Mouse (Mus musculus) lung, embryonic 16.5 days (tissue): ENCODE data around the gene Grin3b. TPM values are rescaled to one million over a fixed set of nuclear protein-coding genes. Genes with fewer than 3 reads are reported as not detected.
A peak's percentile ranks its signal among the peaks of the same experiment; 100 is the strongest.

Experiments used
- ATAC-seq: fragments of 200-750 bp; cut with Nextera tagmentation; 2 replicates; pipeline ENCODE4 v1.8.0; 2017; ENCODE audit warnings: low read depth, mild to moderate bottlenecking, moderate library complexity
- H3K27ac ChIP-seq: fragments of 300-500 bp; sonication (generic); 2 replicates; pipeline ENCODE4 v1.5.1; 2014; ENCODE audit warnings: mild to moderate bottlenecking, control low read depth, low read length
- H3K27me3 ChIP-seq: fragments of 300-500 bp; sonication (generic); 2 replicates; pipeline ENCODE4 v1.6.1; 2014; ENCODE audit warnings: low read depth, low read length, mixed read lengths; ENCODE audit not compliant: control insufficient read depth, insufficient read depth
- H3K36me3 ChIP-seq: fragments of 300-500 bp; sonication (generic); 2 replicates; pipeline ENCODE4 v1.6.1; 2014; ENCODE audit warnings: low read length; ENCODE audit not compliant: control insufficient read depth, insufficient read depth
- H3K4me1 ChIP-seq: fragments of 300-500 bp; sonication (generic); replicated peaks from 2 replicates; pipeline ENCODE4 v1.6.1; 2014; ENCODE audit warnings: low read length, mixed read lengths; ENCODE audit not compliant: control insufficient read depth, insufficient read depth
- H3K4me2 ChIP-seq: fragments of 300-500 bp; sonication (generic); 2 replicates; pipeline ENCODE4 v1.6.1; 2014; ENCODE audit warnings: low read depth, low read length, control low read depth
- H3K4me3 ChIP-seq: fragments of 300-500 bp; sonication (generic); 2 replicates; pipeline ENCODE4 v1.5.1; 2014; ENCODE audit warnings: mild to moderate bottlenecking, low read length, control low read depth
- H3K9ac ChIP-seq: fragments of 300-500 bp; sonication (generic); 2 replicates; pipeline ENCODE4 v1.6.1; 2014; ENCODE audit warnings: low read length, control low read depth
- H3K9me3 ChIP-seq: fragments of 300-500 bp; sonication (generic); 2 replicates; pipeline ENCODE4 v1.6.1; 2016; ENCODE audit warnings: low read length; ENCODE audit not compliant: control insufficient read depth
- WGBS: fragments of 180-500 bp; shearing (Covaris S2); extraction: QIAGEN DNeasy Blood & Tissue Kit; methylation state at CpG from one replicate; pipeline ENCODE4 v1.1.7; 2014; 5-methylcytosine and 5-hydroxymethylcytosine counted together
- polyA plus RNA-seq: library from polyadenylated mRNA; unstranded; fragments of >200 nt; fragmentation: Nextera tagmentation; extraction: Ambion mirVana; gene quantifications from 2 replicates; pipeline ENCODE4 v1.2.1, GENCODE M21; 2015

Grin3b gene
- polyA plus RNA-seq, 1 experiment from 2014 or later, result 0.25 TPM

GRCm38 (mm10) chr10:79972831-79973230 is 2.3 kb downstream of the Grin3b start:
- WGBS, result 35% methylated on average over 14 of the region's 14 CpGs
- H3K9ac ChIP-seq, result no peak overlapping the region
- H3K4me1 ChIP-seq, result peaks cover 15% of the 10 kb centered on the region
- H3K36me3 ChIP-seq, result peaks cover 29% of the 10 kb centered on the region
- H3K9me3 ChIP-seq, result peaks cover 2% of the 10 kb centered on the region; the same call in 1 of the 2 replicates
- H3K27me3 ChIP-seq, result peaks cover 19% of the 10 kb centered on the region
- peak; percentile 10; the same call in 1 of the 2 replicates for ATAC-seq
- H3K27ac ChIP-seq, result no peak overlapping the region
- H3K4me3 ChIP-seq, result no peak overlapping the region
- no peak overlapping the region for H3K4me2 ChIP-seq

- Histone ChIP-seq H3K4me3 (no peak overlapping the region), H3K36me3 (peaks cover 38% of the 10 kb centered on the region)
- WGBS, result 88% methylated on average over 21 of the region's 21 CpGs
These were observed 3.6 kb downstream of the Grin3b start for GRCm38 (mm10) chr10:79974087-79974486.

GRCm38 (mm10) chr10:79974668-79975067 is 4.2 kb downstream of the Grin3b start:
- H3K9me3 ChIP-seq, result peaks cover 2% of the 10 kb centered on the region; the same call in 1 of the 2 replicates
- WGBS, result 88% methylated on average over 8 of the region's 8 CpGs
- no peak overlapping the region for H3K4me2 ChIP-seq
- H3K27me3 ChIP-seq, result peaks cover 19% of the 10 kb centered on the region
- no peak overlapping the region for H3K27ac ChIP-seq
- no peak overlapping the region for H3K4me3 ChIP-seq
- no peak for ATAC-seq
- H3K36me3 ChIP-seq, result peaks cover 39% of the 10 kb centered on the region
- no peak overlapping the region for H3K9ac ChIP-seq
- peaks cover 13% of the 10 kb centered on the region for H3K4me1 ChIP-seq

More at GRCm38 (mm10) chr10:79974087-79974486, 3.6 kb downstream of the Grin3b start:
- peaks cover 19% of the 10 kb centered on the region for H3K27me3 ChIP-seq
- peaks cover 2% of the 10 kb centered on the region; the same call in 1 of the 2 replicates for H3K9me3 ChIP-seq
- no peak overlapping the region for H3K9ac ChIP-seq
- no peak overlapping the region for H3K27ac ChIP-seq
- no peak overlapping the region for H3K4me2 ChIP-seq
- ATAC-seq, result no peak
- peaks cover 13% of the 10 kb centered on the region for H3K4me1 ChIP-seq

GRCm38 (mm10) chr10:79976071-79976721 is 5.7 kb downstream of the Grin3b start:
- Histone ChIP-seq H3K36me3 (peaks cover 41% of the 10 kb centered on the region), H3K27ac (no peak overlapping the region), H3K4me3 (no peak overlapping the region), H3K9me3 (peaks cover 2% of the 10 kb centered on the region; the same call in 1 of the 2 replicates), H3K4me1 (peaks cover 4% of the 10 kb centered on the region), H3K9ac (no peak overlapping the region), H3K4me2 (no peak overlapping the region), H3K27me3 (peaks cover 11% of the 10 kb centered on the region)
- 87% methylated on average over 28 of the region's 28 CpGs for WGBS
- ATAC-seq, result no peak

GRCm38 (mm10) chr10:79976722-79977107 is 6.2 kb downstream of the Grin3b start:
- 79% methylated on average over 36 of the region's 36 CpGs for WGBS
- Histone ChIP-seq H3K9ac (no peak overlapping the region), H3K27me3 (peaks cover 6% of the 10 kb centered on the region), H3K9me3 (peaks cover 2% of the 10 kb centered on the region; the same call in 1 of the 2 replicates), H3K4me2 (no peak overlapping the region), H3K36me3 (peaks cover 41% of the 10 kb centered on the region), H3K4me3 (no peak overlapping the region), H3K27ac (no peak overlapping the region), H3K4me1 (0 out of 2 replicates have a peak, but pooled peaks cover 3% of the 10 kb centered on the region)
- no peak for ATAC-seq

- no peak overlapping the region for H3K9ac ChIP-seq
- H3K9me3 ChIP-seq, result peaks cover 2% of the 10 kb centered on the region; the same call in 1 of the 2 replicates
- H3K4me3 ChIP-seq, result no peak overlapping the region
- 85% methylated on average over 27 of the region's 28 CpGs for WGBS
- peaks cover 41% of the 10 kb centered on the region for H3K36me3 ChIP-seq
- H3K27me3 ChIP-seq, result no peaks in the 10 kb centered on the region; the same call in 1 of the 2 replicates
- H3K27ac ChIP-seq, result no peak overlapping the region
- H3K4me1 ChIP-seq, result peaks cover 5% of the 10 kb centered on the region
- ATAC-seq, result no peak
- H3K4me2 ChIP-seq, result no peak overlapping the region
These were observed 6.8 kb downstream of the Grin3b start for GRCm38 (mm10) chr10:79977324-79977723.

- H3K4me3 ChIP-seq, result no peak overlapping the region
- H3K27ac ChIP-seq, result no peak overlapping the region
- peaks cover 2% of the 10 kb centered on the region; the same call in 1 of the 2 replicates for H3K9me3 ChIP-seq
- WGBS, result 90% methylated on average over 21 of the region's 21 CpGs
- peaks cover 41% of the 10 kb centered on the region for H3K36me3 ChIP-seq
- H3K9ac ChIP-seq, result no peak overlapping the region
- H3K27me3 ChIP-seq, result no peaks in the 10 kb centered on the region; the same call in 1 of the 2 replicates
- no peak for ATAC-seq
- peaks cover 9% of the 10 kb centered on the region for H3K4me1 ChIP-seq
- H3K4me2 ChIP-seq, result no peak overlapping the region
These were observed 7.5 kb downstream of the Grin3b start for GRCm38 (mm10) chr10:79978061-79978460.

GRCm38 (mm10) chr10:79979401-79980155 is 9.1 kb downstream of the Grin3b start:
- Histone ChIP-seq H3K9ac (no peak overlapping the region), H3K4me2 (no peak overlapping the region), H3K27me3 (no peaks in the 10 kb centered on the region), H3K36me3 (peaks cover 41% of the 10 kb centered on the region), H3K4me1 (peaks cover 14% of the 10 kb centered on the region), H3K9me3 (peaks cover 2% of the 10 kb centered on the region; the same call in 1 of the 2 replicates), H3K27ac (no peak overlapping the region), H3K4me3 (no peak overlapping the region)
- ATAC-seq, result no peak
- WGBS, result 91% methylated on average over 22 of the region's 22 CpGs

GRCm38 (mm10) chr10:79983205-79983604 is 12.7 kb downstream of the Grin3b start:
- H3K36me3 ChIP-seq, result peaks cover 12% of the 10 kb centered on the region
- peak overlapping the region; percentile 96 for H3K9ac ChIP-seq
- 66% methylated on average over 5 of the region's 5 CpGs for WGBS
- H3K4me1 ChIP-seq, result peaks cover 38% of the 10 kb centered on the region
- H3K9me3 ChIP-seq, result no peaks in the 10 kb centered on the region
- no peak for ATAC-seq
- peak overlapping the region; percentile 32; the same call in 1 of the 2 replicates for H3K27ac ChIP-seq
- H3K4me3 ChIP-seq, result peak overlapping the region; percentile 80
- H3K4me2 ChIP-seq, result peak overlapping the region; percentile 95
- H3K27me3 ChIP-seq, result no peaks in the 10 kb centered on the region
